Mouse (Mus musculus): ENCODE measurements at regions not wholly inside any gene's neighbourhood (a gene's known extent, or its start where the extent isn't known, plus 50 kb on each side); places are given as distances from the start of the nearest gene placed in this dataset.

DNA sequence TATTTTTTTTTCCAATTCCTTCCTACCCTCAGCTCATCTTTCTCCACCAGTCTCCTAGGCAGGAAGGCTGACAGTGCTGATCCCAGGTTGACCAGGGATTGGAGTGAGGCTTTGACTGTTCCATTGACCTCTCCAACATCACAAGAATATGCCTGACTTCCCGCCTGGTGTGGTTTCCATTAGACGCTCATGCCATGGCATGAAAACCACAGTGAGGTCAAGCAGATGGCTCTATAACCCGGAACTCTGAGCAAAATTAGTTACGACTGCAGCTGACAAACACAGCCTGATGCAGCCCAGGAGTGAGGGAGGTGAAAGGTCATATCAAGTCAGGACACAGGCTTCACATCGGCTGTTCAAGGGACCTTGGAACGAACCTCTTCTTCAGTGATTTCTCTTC is 153.6 kb downstream of the Snx19 start:
- DNase-seq, result no peak

DNA sequence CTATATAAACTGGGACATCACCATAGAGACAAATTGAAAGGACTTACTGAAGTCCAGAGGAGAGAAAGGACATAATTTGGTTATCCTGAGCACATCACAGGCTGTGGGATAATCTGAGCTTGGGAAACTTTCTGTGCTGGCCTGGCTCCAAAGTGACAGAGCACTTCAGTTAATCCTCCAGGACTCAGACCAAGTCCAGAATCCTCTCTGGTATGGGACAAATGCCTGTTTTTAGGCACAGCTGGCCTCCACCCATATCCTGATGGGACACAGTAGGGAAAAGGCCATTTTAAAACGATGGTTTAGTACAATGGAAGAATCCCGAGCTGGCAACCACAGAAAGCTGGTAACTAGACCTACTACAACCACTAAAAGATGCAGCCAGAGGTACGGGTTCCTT is 151.3 kb downstream of the Snx19 start:
- DNase-seq, result peak; percentile 47

DNA sequence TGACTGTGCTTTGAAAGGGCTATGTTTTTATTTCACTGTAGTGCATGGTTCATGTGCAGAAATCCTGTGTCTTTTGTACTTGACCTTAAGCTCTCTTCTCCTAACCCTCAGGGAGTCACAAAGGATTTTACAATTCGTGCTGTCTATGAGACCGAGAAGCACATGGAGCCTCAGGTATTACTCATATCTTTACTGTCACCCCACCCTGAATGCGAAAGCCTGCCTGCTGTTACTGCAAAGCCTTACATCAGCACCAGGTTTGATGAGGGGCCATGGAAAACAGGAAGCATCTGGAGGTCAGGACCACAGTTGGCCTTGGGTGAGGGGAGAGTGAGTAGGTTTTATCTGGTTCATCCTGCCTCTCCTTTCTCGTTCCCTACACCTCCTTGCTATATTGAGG is 150.3 kb downstream of the Snx19 start:
- no peak for DNase-seq

DNA sequence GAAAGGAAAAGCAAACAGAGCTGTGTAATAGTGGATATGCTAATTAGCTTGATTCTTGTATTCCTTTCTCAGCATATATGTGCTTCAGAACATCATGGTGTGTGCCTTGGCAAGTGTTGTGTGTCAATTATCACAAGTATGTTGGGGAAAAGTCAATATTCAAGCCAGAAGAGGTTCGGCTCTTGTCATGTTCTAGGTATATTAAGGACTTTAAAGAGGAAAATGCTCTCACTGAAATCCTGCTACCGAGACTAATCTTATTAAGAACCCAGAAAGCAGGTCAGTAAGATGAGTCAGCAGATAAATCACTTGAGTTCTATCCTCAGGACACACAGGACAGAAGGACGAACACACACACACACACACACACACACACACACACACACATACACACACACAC is 148.6 kb downstream of the Snx19 start:
- no peak for DNase-seq

DNA sequence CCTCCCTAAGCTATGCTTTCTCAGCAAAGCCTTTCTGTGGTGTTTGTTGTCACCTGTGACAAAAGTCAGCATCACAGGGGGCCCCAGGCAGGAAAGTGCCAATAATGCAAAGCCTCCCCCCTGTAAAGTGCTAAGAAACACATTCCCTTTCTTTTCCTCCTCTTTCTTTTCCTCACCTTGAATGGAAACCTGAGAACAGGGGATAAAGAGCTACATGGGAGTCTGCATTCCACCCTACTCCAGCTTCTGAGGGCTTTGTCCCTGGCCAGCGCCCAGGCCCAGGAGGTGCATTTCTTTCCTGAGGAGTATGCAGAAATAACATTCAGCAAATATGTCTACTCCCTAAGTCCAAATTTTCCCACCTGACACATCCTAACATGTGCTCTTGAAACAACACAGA is 146.4 kb downstream of the Snx19 start:
- no peak for DNase-seq

DNA sequence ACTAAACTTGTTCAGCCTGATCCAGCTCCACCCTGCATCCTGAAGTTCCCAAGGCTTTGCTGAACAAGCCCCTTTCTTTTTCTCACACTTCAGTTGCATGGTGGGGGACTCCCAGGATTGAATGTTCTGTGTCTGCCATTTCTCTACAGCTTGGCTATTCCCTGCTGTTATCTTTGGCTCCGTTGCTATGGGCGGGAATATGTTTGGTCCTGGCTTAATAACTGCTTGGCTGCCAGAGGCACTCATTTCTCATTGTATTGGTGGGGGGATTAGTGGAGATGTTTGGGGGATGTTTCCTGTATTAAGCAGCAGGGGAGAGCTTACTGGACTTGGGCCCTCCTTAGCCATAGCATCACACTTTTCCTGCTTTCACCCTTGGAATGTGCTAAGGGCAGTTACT is 144.1 kb downstream of the Snx19 start:
- no peak for DNase-seq

DNA sequence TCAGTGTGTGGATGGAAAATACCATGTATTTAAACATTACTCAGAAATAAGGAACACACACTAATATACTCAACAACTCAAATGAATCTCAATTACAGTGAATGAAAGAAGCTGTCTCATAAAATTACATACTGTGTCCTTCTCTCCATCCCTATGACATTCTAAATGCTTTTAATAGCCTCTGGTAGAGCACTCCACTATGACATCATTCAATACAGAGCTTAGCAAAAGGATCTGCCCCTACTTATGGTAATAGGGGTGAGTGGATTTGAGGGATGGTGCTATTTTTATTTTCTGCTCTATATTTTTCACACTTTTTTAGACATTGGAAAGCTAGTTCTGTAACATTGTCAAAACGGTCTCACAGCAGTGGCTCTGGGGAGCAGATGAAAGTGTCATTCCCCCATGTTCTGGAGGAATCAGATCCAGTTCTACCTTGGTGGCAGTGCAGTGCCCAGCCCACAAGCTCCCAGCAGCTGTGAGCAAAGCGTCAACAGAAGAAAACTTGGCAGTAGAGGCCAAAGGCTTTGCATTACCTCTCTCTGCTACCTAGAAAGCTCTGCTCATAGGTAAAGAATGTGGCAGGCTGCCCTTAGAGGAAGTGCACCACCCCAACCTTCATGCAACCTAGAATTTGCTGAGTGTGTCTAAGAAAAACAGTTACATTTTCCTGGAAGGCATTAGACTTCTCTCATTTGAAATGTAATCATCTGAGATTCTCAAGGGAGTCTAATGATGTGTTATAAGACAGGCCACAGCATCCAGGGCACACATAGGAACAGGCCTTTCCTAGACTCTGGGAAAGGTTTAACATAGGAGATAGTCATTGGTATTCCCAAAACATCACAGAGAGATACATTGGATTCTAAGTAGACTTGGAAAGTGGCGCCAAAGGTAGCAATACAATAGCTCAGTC is 138.1 kb downstream of the Snx19 start:
- no peak for DNase-seq

DNA sequence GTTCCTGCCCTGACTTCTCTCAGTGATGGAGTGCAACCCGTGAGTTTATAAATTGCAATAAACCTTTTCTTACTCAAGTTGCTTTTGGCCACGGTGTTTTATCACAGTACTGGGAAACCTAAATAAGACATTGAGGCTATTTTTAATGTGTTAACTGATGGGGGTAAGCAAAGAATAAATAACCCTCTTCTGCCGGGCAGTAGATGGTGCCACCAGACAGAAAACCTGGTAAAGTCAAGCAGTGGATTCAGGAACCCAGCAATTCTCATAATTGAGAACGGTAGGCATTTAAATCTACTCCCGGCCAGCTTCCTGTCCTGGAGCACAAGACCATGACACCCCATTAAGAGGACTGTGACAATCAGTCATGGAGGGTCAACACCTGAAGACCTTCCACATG is 136.5 kb downstream of the Snx19 start:
- no peak for DNase-seq

DNA sequence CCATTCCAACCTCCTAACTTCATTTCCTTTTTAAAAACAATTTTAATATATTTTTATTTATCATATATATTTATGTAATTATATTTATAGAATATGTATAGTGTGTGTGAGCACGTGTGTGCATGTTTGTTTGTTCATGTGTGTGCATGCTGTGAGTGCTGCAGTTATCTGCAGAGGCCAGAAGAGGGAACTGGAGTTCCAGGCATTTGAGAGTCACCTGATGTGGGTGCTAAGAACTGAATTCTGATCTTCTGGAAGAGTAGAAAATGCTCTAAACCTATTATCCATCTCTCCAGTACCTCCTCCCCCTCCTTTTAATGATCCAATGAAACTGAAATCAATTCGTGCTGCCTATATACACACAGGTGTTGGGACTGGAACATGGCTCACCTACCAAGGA is 128.0 kb downstream of the Snx19 start:
- no peak for DNase-seq

DNA sequence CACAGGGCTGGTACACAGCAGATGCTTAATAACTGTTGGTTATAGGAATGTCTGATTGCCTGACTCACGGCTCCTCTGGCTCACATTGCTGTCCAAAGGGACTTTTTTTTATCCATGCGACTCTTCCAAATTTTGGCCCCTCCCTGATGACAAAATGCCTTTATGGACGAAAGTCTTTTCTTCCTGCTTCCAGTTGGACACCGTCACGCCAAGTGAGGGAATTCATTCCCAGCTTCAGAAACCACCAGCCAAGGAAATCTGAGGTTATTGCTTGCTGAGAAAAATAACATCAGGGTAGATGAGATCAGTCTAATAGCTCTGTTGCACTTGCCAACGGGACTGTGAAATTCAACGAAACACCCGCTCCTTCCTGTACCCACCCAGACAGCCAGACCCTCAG is 125.8 kb downstream of the Snx19 start:
- DNase-seq, result peak; percentile 67

DNA sequence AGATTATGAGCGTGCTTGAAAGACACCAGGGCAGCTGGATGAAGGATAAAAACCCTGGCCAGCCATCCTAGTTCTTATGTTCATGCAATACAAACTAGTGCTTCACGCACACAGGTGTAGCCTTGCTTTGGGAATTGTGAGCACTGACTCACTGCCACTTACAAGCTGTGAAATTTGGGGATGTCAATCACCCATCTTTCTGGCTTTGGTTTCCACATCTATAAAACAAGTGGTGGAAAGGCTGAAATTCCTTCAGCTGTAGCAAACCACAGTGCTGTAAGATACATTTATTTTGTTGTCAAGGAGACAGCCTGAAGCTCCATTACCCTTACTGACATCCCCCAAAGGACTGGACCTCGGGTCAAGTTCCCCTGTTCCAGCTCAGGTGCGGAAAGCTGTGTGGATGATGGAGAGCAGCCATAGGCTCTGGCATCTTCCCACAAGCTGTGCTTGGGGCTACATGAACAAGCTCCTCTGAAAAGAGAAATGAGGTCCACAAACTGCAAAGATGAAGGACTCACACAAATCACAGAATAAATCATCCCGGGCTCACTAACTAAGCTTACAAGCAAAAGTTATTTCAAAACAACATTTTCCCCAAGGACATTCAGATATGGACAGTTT is 123.1 kb downstream of the Snx19 start:
- DNase-seq, result no peak

DNA sequence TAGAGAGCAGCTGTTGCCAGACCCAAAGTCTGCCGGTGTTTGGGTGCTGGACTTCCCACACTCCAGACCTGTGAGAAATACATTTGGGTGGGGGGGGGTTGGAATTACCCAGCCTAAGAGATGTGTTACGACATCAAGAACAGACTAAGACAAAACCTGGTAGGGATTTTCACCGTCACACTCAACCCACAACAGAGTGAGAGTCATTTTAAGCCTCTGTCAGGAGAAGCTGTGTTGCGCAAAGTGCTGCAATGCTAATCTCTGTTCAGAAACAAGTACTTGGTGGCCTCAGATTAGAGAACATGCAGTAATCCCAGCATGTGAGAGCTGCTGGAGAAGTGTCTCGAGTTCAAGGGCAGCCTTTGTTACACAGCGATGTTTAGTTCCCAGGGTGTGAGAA is 113.0 kb downstream of the Snx19 start:
- DNase-seq, result no peak

DNA sequence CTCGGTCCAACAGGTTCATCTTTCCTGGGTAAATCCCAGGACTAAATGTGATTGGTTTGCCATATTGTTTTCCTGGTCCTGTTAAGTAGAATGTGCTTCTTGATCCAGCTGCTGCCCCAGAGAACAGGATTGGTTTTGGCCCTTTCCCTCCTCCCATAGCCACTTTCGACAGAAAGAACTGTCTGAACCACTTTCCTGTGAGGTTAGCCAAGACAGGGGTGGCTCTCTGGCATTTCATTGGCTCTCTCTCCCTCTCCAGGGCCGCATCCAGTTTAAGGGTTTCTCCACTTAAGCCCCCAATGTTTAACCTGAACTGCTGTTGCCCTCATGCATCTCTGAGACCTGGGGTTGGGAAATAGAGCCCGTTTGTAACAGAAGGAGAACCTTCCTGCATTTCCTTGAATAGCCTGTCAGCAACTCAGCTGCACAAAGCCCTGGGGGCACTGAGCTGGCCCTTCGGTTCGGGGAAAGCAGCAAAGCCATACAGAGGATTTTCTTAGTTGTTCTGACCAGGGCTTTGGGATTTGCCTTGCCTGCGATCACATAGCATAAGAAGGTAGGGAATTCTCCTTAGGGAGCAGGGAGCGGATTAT is 109.7 kb downstream of the Snx19 start:
- DNase-seq, result no peak

DNA sequence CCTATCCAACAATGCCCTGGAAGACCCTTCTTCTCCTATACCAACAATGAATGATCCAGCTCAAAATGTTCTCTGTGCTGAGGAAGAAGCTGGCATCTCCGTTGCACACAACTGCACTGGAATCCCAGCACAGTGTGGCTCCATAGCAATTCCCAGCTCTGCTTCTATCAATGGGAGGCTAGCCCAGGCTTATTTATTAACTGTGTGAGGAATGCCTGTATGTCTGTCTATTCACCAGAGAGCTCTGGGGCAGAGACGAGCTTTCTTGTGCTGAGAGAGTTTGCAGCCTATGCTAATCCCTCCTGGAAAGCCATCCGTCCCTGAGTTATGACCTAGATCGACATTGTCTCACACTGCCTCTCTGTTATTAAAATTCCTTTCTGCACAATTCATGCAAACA is 108.1 kb downstream of the Snx19 start:
- DNase-seq, result no peak

DNA sequence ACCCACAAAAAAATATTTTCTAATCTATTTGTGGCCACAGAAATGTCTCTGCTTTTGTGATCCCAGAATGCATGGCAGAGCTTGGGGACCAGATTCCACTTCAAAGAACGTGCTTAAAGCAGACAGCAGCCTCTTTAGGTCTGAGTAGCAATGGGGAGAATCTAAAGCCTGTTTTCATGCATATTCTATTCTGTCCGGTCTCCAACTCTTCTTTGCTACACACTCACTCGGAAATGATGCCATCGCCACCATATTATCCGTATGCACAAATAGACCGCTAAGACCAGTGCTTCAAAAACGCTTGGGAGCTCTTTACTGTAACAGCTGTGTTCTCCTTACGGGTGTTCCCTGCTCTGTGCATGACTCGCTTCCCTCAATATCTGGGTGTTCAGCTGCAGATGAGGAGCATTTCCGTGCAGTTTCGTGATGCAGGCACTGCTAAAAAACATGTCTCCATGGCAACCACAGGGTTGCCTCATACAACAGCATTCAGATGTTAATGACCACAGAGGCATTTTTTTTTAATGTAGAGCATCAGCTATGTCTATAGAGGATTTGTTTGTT is 107.0 kb downstream of the Snx19 start:
- no peak for DNase-seq

DNA sequence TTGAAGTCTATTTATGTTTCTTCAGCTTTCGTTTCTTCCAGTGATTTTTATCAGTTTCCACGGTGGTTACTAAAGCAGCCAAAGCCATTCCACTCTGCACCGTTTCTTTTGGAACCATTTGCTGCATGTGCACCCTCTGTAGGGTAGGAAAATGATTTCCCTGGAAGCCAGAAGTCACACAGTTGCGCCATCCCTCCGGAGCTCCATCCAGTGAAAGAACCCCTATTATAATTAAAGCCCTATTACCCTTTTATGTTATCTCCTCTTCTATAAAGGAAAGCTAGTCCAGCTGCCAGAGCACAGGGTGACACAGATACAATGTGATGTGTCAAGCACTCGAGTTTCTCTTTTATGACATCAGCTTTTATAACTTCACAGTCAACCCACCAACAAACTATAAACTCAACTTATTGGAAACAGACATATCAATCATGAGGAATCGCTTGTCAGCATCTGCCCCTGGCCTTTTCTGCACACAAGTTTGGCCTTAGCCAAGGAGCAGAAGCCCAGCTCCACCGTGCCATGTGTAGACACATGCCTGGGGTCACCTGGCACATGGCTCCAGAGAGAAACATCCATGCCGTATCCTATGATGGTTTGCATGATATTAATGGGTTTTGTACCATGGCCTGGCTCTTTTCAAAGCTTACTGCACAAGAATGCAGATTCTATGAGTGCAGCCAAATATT is 106.3 kb downstream of the Snx19 start:
- DNase-seq, result no peak

DNA sequence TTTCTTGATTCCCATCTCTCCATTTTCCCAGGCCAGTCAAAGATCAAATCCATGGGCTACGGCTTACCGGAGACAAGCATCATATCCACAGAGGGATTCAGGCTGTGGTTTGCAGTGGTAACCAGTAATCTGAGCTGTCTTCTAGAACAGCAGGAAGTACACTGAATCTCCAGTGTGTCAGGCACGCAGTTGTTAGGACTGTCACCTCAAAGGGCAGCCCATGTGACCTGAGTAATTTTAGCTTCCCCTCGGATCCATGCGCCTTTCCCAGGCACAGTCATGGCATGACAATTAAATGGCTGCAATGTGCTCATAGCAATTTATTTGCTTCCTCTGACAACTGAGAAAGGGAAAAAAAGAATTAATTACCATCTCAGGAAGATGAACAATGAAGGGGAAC is 98.2 kb downstream of the Snx19 start:
- no peak for DNase-seq

DNA sequence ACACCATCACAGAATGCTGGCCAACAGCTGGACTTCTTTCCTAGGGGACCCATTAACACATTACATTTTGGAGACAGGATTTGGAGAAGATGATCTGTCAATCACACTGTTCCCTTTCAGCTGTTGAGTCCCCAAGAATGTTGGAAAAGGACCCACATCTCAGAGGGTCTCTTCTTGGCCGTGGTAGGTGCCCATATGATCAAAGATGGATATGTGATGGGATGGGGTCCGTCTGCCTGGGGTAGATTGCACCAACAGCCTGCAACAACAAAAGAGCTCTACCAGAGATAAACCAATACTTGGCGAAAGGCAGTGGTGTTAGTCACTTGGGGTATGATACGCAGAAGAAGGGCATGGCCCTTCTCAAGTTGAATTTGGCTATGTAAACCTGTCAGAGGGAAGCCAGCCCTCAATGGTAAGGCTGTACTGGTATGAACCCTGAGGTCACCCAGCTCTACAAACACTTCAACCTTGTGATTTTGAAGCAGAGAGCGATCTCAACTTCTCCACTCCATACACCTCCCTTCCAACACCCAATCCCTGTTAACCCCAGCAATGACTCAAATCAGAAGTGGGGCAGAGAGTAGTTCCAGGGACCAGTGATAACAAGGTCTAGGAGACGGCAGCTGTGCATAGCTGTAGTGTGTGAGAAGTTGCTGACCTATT is 97.6 kb downstream of the Snx19 start:
- no peak for DNase-seq

DNA sequence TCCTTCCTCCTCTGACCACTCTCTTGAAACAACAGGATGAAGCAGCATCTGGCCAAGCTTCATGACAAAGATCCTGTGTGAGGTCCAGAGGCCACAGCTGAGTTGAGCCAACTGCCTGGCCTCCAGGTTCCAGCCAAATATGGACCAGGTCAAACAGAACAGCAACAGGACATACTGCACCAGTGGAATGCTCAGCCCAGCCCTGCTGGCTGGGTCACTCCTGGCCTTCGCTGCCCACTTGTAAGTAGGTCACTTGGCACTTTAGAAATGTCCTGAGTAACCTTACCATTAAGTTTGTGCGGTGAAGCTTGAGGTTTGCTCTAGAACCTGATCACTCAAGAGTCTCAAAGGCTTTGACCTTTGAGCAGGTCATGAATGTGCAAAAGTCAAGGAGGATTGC is 96.9 kb downstream of the Snx19 start:
- DNase-seq, result peak; percentile 66

DNA sequence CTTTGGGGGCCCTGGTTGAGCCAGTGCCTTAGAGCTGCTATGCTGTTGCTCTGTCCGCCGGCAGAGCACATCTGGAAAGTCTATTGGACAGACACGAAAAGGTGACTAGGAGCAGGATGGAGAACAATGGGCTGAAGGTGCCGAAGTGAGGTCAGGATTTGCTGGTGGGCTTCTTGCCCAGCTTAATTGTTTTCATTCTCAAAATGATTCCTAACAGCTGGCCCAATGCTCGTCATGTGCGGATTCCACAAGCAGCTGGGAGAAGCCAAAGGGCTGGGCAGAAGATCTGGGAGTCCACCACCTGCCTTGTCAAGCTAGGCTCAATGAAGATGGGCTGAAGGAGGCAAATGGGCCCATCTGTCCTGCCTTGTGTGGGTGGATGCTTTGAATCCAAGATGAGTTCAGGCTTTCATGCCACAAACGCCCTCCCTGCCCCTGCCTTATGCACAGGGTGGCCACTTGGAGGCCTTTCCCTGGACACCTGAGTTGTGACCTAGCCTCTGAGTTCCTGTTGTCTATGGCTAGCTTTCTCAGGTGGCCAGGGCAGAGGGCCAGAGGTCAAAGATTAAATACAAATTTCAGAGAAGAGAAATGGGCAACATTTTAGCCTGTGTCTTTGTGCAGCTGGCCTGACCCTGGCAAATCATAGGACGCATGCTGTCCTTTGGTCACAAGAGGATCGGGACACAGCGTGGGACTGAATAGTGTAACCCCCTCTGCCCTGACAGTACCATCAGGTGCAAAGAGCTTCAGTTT is 95.9 kb downstream of the Snx19 start:
- DNase-seq, result peak; percentile 47

DNA sequence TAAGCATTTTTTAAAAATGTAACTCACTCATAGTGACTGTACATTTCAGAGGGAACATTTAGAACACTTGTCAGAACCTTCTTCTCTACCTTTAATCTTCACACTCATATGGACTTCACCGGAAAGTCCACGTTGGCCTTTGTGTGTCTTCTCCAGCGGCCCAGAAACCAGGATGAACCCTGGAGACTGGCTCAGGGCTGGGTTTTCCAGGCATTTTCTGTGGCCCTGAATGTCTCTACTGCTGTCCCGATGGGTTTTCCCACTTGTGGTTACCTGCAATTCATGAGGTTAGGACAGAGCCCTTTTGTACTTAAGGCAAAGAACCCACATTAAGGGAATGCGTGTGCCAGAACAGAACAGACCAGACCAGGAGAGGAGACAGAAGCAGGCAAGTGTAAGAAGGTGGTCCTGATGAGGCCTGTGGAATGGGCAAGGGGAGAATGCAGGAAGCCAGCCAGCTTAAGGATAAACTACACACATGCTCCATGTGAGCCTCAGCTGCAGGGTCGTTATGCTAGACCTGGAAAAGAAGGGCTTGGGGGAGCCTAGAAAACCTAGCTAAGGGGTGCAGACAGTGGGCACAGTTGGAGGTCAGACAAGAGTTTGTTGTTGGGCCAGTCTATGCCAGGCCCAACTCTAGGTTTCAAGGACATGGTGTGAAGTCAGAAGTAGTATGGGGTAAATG is 94.8 kb downstream of the Snx19 start:
- DNase-seq, result no peak
